Mouse (Mus musculus): ENCODE results near the gene Gstt1.
"Not testable (repeated sequence)": the region's sequence is repeated elsewhere in the genome, so short reads cannot be mapped to it uniquely, and the experiment has no call there.

Gstt1 gene

DNA sequence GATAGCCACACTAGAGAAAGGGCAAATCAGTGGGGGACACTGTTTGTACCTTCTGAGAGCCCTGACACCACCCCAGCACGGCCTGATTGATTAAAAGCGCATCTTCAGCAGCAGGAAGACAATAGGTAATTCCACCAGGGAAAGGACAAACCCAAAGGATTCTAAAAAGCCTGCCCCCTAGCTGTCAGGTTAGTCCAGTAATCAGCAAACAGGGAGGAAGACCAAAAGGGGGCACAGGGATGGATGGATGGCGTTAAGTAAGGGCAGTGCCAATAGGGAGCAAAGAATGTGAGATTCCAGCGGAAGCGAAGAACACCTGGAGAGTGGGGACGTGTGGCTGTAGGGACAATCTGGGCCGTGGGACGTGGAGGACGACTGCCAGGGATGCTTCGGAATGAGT is 20.3 kb upstream of the Gstt1 start:
- DNase-seq (ENCODE audit: inconsistent age in 2 of 2, low spot score in 1 of 2): no peak

DNA sequence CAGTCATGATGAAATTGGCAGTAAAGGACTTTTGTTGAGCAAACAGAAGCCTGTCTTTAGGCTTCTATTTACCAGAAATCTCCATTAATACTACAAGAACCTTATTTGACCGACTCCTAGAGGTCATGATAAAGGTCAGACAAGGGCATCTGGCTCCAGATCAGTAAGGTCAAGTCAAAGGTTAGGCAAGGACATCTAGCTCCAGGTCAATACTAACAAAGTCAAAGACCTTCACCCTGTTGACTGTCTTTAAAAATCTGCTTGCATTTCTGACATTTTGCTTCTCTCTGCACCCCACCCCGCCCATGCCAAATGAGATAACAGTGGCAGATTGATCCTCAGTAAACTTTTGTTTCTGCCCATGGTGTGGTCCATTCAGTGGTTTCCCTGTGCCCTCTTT is 5.8 kb upstream of the Gstt1 start:
- no peak for DNase-seq (ENCODE audit: inconsistent age in 2 of 2, low spot score in 1 of 2)

DNA sequence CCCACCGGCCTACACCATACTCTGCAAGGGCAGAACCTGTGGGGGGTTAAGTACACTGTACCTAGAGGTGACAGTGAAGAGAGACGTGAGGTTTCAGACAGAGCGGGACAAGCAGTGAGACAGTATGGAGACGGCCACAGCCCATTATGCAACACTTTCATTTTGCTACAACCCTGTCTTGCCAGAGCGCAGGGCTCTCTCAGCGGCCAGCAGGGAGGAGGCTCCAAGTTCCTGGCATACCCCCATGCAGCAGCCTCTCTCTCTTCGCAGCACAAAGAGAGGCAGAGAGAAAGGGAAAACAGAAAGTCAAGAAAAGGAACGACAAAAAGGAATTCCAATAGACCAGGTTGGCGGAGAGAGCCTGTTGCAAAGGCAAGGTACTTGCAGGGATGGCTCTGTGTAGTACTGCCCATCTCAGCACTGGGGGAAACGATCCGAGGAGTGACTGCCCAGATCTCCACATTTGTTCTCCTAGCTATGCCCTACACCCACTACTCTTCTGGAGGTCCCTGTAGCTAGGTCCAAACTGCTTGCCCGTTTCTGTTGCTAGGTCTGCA is 687 bp downstream of the Gstt1 start:
- peak; percentile 71 to 88 for DNase-seq (ENCODE audit: inconsistent age in 2 of 2, low spot score in 1 of 2)

GRCm38 (mm10) chr10:75796731-75797516 is 1.5 kb downstream of the Gstt1 start:
- peak in 1 of 2 experiments; percentile 52 for DNase-seq (ENCODE audit: inconsistent age in 2 of 2, low spot score in 1 of 2)

DNA sequence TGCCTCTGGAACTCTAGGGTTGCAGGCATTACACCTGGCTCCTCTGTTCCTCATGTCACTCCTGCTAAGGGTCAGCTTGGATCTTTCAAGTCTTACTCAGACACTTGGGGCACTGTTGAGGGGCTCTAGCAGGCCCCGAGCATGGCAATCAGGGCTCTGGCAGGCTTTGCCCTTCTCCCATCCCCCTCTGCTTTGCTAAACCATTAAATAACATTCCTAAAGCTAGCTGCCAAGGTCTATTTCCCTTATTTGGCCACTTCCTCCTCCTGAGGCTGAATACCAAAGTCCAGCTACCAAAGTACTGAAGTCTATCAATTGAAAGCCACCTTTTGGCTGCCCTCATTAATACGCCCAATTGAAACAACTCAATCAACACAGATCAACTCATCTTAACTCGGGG is 3.5 kb downstream of the Gstt1 start:
- DNase-seq (ENCODE audit: inconsistent age in 2 of 2, low spot score in 1 of 2): peak; percentile 46 to 77

GRCm38 (mm10) chr10:75790773-75791172 is 7.6 kb downstream of the Gstt1 start:
- DNase-seq (ENCODE audit: inconsistent age in 2 of 2, low spot score in 1 of 2): no peak

GRCm38 (mm10) chr10:75789841-75790240 is 8.5 kb downstream of the Gstt1 start:
- no peak for DNase-seq (ENCODE audit: inconsistent age in 2 of 2, low spot score in 1 of 2)

DNA sequence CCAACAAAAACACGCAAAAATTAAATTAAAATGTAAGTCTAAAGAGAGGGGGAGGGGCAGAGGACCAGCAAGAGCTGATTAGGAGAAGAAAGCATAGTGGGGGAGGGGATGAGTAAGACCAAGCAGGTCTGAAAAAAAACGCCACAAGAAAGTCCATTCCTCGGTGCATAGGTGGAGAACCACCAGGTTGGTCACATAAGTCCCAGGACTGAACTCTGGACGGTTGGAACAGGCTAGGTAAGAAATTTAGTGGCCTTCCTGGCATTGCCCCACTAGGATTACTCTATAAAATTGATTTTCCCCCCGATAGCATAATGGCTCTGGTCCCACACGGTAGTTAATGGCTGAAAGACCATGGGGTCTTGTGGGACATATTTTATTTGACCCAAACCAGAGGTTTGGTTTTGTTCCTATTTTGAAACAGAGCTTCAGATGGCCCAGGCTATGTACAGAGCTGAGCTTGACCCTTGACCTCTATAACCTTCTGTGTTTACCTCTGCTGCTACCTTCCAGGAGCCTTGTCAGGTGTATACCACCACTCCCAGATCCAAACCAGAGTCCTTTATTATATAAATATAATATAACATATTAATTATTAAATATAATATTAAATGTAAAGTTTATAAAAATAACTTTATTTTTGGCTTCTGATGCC is 9.2 kb downstream of the Gstt1 start:
- DNase-seq (ENCODE audit: inconsistent age in 2 of 2, low spot score in 1 of 2): no peak

DNA sequence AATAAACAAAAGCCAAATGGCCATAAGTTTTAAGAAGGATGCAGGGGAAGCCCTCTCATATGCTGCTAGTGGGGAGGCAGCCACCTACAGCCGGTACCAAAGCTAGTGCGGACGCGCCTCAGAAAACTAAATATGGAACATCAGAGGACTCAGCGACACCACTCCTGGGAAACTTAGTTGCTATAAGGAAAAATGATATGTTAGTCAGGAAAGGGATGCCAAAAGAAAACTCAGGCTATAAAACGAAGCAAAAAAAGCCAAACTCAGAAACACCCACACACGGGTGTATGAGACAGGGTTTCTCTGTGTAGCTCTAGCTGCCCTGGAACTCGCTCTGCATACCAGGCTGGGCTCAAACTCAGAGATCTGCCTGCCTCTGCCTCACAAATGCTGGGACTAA is 10.1 kb downstream of the Gstt1 start:
- no peak for DNase-seq (ENCODE audit: inconsistent age in 2 of 2, low spot score in 1 of 2)

DNA sequence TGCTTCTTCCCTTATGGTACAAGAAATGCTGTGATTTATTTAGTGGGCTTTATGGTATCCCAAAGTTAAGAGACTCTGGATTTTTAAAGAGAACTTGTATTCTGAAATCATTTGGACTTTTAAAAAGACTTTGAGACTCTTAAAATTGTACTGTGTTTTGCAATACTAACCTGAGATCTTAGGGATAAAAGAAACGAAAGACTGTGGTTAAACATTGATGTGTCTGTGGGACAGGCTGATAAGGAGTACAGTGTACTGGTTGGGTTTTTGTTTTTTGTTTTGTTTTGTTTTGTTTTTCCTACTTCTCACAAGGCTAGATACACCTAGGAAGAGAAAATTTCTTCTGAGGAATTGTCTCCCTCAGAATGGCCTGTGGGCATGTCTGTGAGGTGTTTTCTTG is 12.9 kb downstream of the Gstt1 start:
- DNase-seq (ENCODE audit: inconsistent age in 2 of 2, low spot score in 1 of 2): no peak

- peak; percentile 82 to 91 for DNase-seq (ENCODE audit: inconsistent age in 2 of 2, low spot score in 1 of 2)
Measured at GRCm38 (mm10) chr10:75780769-75781578, 17.4 kb downstream of the Gstt1 start, which contains the start of the genes Gm20441 and Gstt3. TSS of gene Gm20441 (minus strand) at chr10:75780954. TSS of gene Gstt3 (minus strand) at chr10:75781414.

DNA sequence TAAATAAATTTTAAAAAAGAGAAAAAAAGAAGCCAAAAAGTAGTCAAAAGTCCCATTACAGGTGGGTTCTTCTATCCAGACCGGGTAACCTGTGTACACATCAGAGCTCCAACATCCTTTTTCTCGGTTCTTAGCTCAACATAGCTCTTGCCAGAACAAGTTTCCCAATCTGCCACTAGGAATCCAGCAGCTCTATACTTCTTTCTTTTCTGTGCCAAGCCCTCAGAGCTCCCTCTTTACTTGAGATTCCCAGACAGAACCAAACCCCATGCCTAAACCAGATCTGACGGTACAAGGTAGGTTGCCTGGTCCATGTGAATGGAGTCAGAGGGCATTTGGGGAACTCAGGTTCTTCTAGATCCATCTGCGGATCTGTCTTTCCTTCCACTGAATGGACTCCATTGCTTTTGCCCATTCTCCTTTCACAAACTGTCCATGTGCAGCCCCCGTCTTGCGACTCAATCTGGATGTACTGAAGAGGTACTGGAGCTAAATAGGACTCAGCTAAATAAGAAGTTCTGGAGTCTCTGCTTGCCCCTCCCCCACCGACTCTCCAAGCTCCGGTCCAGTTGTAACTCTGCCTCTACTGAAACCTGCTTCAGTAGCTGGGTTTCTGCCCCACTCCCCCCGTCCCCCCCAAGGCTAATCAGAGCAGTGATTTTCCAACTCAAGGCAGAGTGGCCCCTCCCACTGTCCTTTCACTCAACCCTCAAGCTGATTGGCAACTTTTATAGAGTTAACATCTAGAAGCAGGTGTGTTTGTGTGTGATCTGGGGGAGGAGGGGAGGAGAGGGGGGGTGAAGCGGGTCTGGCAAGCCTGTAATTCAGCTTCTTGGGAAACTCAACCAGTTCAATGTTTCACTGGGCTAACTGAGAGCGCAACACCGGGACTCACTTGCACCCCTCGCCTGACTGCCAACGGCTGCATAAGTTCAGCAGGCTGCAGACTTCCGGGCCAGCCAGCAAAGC is 18.9 kb downstream of the Gstt1 start:
- peak in 1 of 2 experiments; percentile 44 for DNase-seq (ENCODE audit: inconsistent age in 2 of 2, low spot score in 1 of 2)

DNA sequence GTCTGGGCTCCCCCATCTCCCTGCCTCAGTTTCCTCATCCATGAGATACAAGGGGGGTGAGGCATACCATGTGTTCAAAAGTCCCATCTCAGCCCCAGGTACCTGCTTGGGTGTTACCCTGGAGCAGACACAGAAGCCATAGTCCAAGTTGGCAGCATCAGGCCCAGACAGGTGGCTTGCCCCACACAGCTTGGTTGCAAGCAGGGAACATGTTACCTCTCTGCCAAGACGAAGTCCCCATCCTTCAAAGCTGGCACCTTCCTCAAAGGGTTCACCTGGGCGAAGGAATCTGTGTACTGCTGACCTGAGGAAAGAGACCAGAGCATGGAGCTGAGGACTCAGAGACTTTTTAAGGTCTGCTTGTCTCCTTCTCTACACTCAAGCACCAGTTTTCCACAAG is 20.5 kb downstream of the Gstt1 start:
- DNase-seq (ENCODE audit: inconsistent age in 2 of 2, low spot score in 1 of 2): no peak

- DNase-seq (ENCODE audit: inconsistent age in 2 of 2, low spot score in 1 of 2): no peak
Measured at GRCm38 (mm10) chr10:75776562-75776961, 21.8 kb downstream of the Gstt1 start.

DNA sequence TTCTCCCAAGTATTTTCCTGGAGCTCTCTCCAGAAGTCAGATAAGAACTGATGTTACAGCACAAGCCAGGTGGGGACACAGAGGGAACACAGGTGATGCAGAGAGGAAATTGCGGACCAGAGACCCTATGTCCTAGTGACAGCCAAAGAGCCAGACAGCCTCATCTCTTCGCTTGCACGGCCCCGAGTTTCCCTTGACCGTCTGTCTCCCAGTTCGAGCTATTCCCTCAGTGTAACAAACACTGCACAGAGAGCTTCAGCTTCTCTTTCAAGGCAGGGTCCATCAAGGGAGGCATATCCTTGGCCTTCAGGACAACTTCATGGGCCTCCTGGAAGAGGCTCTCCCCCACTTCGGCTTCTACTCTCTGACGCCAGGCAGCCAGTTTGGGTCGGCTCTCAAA is 23.8 kb downstream of the Gstt1 start:
- DNase-seq (ENCODE audit: inconsistent age in 2 of 2, low spot score in 1 of 2): no peak

DNA sequence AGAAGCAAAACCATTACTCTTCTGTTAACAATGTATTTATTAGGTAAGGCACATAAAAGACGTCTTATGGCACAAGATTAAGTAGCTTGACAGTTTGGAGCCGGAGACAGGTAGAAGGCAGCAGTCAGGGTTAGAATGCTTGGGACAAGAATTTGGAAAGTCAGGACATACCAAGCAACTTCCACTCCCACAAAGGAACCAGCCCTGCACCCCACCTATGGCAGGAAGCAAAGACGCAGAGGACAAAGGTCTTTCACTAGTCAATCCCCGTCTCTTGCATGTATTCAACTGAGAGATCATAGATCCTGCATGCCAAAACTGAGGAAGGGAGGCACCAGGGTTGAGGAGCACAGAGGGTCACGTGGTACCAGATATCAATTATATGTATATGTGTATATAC is 24.3 kb downstream of the Gstt1 start:
- DNase-seq (ENCODE audit: inconsistent age in 2 of 2, low spot score in 1 of 2): peak in 1 of 2 experiments; percentile 33

GRCm38 (mm10) chr10:75772795-75773664 is 25.4 kb downstream of the Gstt1 start, which contains the start of gene Ddt:
TSS of gene Ddt (minus strand) at chr10:75773414.
- DNase-seq (ENCODE audit: inconsistent age in 2 of 2, low spot score in 1 of 2): peak; percentile 88 to 93

- not testable (repeated sequence) for DNase-seq (ENCODE audit: inconsistent age in 2 of 2, low spot score in 1 of 2)
Measured at GRCm38 (mm10) chr10:75767756-75768155, 30.6 kb downstream of the Gstt1 start.

DNA sequence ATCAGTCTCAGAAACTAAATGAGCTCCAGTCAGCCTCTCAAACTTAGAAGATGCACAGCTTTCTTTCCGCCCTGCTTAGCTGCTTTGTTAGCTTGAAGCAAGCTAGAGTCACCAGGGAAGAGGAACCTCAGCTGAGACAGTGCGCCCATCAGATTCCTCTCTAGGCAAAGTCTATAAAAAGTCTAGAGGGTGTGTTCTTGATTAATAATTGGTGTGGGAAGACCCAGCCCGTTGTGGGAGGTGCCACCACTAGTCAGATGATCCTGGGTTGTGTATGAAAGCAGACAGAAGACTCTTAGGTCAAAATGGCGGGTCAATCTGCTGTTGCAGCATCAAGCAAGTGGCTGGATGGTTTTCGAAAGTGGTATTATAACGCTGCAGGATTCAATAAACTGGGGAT is 31.5 kb downstream of the Gstt1 start:
- DNase-seq (ENCODE audit: inconsistent age in 2 of 2, low spot score in 1 of 2): no peak

Measured in adrenal gland, adult (tissue).